Mouse (Mus musculus): ENCODE data around the gene Mapk14. TPM values are rescaled to one million over a fixed set of nuclear protein-coding genes. Genes with fewer than 3 reads are reported as not detected.

The Mapk14 gene
- total and polyA plus RNA-seq, 3 experiments: 61.5 to 93.2 TPM; not detected in 1

GRCm38 (mm10) chr17:28777231-28778005 is 86.3 kb downstream of the Mapk14 start:
- no peak overlapping the region for H3K4me3 ChIP-seq (ENCODE audit: control insufficient read depth in 1 of 2, insufficient read depth in 1 of 2, low read depth in 2 of 2, low read length in 2 of 2)
- 0 out of 4 replicates have a peak, but pooled peaks cover 0 to 2% of the 10 kb centered on the region in 2 experiments for H3K4me1 ChIP-seq (ENCODE audit: control insufficient read depth in 1 of 2, insufficient read depth in 2 of 2, low read length in 2 of 2)

GRCm38 (mm10) chr17:28779735-28780134 is 88.6 kb downstream of the Mapk14 start:
- Histone ChIP-seq H3K4me3 (ENCODE audit: control insufficient read depth in 1 of 2, insufficient read depth in 1 of 2, low read depth in 2 of 2, low read length in 2 of 2) (no peak overlapping the region), H3K9me3 (replicated peaks; ENCODE audit: insufficient read depth, low read length) (no peaks in the 10 kb centered on the region), H3K36me3 (ENCODE audit: control insufficient read depth in 1 of 2, insufficient read depth in 2 of 2, low read length in 2 of 2) (no peaks in the 10 kb centered on the region), H3K79me2 (ENCODE audit: control insufficient read depth, insufficient read depth, low read length, poor library complexity) (no peaks in the 10 kb centered on the region), H3K27ac (ENCODE audit: control insufficient read depth, low read depth, low read length) (no peak overlapping the region), H3K4me1 (ENCODE audit: control insufficient read depth in 1 of 2, insufficient read depth in 2 of 2, low read length in 2 of 2) (0 out of 4 replicates have a peak, but pooled peaks cover 0 to 2% of the 10 kb centered on the region in 2 experiments), H3K27me3 (ENCODE audit: control insufficient read depth in 1 of 2, insufficient read depth in 2 of 2, low read length in 2 of 2) (no peaks in the 10 kb centered on the region), H3K9ac (ENCODE audit: control insufficient read depth, low read depth, low read length, poor library complexity, severe bottlenecking) (no peak overlapping the region)
- DNase-seq (ENCODE audit: low read depth, low spot score): no peak
- TF ChIP-seq GABPA (IDR thresholded peaks at IDR 0.05; ENCODE audit: low read depth, low read length): no peak
- TF ChIP-seq ZKSCAN1 (IDR thresholded peaks at IDR 0.05; ENCODE audit: low read depth, low read length): no peak
- TF ChIP-seq USF1 (IDR thresholded peaks at IDR 0.05; ENCODE audit: low read depth, low read length): no peak
- TF ChIP-seq EP300 (IDR thresholded peaks at IDR 0.05; ENCODE audit: low read depth in 1 of 2, low read length in 2 of 2): no peak
- TF ChIP-seq TAL1 (IDR thresholded peaks at IDR 0.05; ENCODE audit: low read length): no peak

More at GRCm38 (mm10) chr17:28777231-28778005, 86.3 kb downstream of the Mapk14 start:
- TF ChIP-seq ETS1 (IDR thresholded peaks at IDR 0.05; ENCODE audit: low read depth, low read length) (no peak), POLR2A (IDR thresholded peaks at IDR 0.05; ENCODE audit: control insufficient read depth in 1 of 2, insufficient read depth in 1 of 2, low read depth in 1 of 2, low read length in 2 of 2, poor library complexity in 1 of 2) (no peak), CHD2 (IDR thresholded peaks at IDR 0.05; ENCODE audit: low read length) (no peak), E2F4 (IDR thresholded peaks at IDR 0.05; ENCODE audit: borderline replicate concordance, low read depth, low read length) (no peak), MYC (IDR thresholded peaks at IDR 0.05; ENCODE audit: low read depth, low read length) (no peak), MEF2A (IDR thresholded peaks at IDR 0.05; ENCODE audit: extremely low read depth, insufficient replicate concordance, low read depth, low read length, poor library complexity, severe bottlenecking) (no peak), BHLHE40 (IDR thresholded peaks at IDR 0.05; ENCODE audit: borderline replicate concordance, low read depth, low read length) (no peak), SIN3A (IDR thresholded peaks at IDR 0.05; ENCODE audit: low read length) (no peak), USF2 (IDR thresholded peaks at IDR 0.05; ENCODE audit: borderline replicate concordance in 1 of 2, insufficient read depth in 1 of 2, low read depth in 1 of 2, low read length in 2 of 2) (no peak), EP300 (IDR thresholded peaks at IDR 0.05; ENCODE audit: low read depth in 1 of 2, low read length in 2 of 2) (no peak), KAT2A (conservative IDR thresholded peaks at IDR 0.05; ENCODE audit: low read depth, low read length) (no peak), ELF1 (IDR thresholded peaks at IDR 0.05; ENCODE audit: low read depth, low read length) (no peak), MYB (IDR thresholded peaks at IDR 0.05; ENCODE audit: low read depth, low read length) (no peak)
- Histone ChIP-seq H3K79me2 (ENCODE audit: control insufficient read depth, insufficient read depth, low read length, poor library complexity) (no peaks in the 10 kb centered on the region), H3K9ac (ENCODE audit: control insufficient read depth, low read depth, low read length, poor library complexity, severe bottlenecking) (no peak overlapping the region), H3K36me3 (ENCODE audit: control insufficient read depth in 1 of 2, insufficient read depth in 2 of 2, low read length in 2 of 2) (no peaks in the 10 kb centered on the region), H3K9me3 (replicated peaks; ENCODE audit: insufficient read depth, low read length) (no peaks in the 10 kb centered on the region), H3K27ac (ENCODE audit: control insufficient read depth, low read depth, low read length) (no peak overlapping the region), H3K27me3 (ENCODE audit: control insufficient read depth in 1 of 2, insufficient read depth in 2 of 2, low read length in 2 of 2) (no peaks in the 10 kb centered on the region)
- DNase-seq (ENCODE audit: low read depth, low spot score): no peak
